Mouse (Mus musculus): ENCODE data around the gene Tmem108.

The Tmem108 gene

GRCm38 (mm10) chr9:103761647-103762084, at the start of gene Tmem108:
TSS of gene Tmem108 (minus strand) at chr9:103761837.
- peak; percentile 87 for DNase-seq

GRCm38 (mm10) chr9:103789029-103789428, 27.4 kb upstream of the Tmem108 start:
- DNase-seq, result no peak

- DNase-seq, result no peak
Observed at GRCm38 (mm10) chr9:103784156-103784555, 22.5 kb upstream of the Tmem108 start.

- no peak for DNase-seq
Observed at GRCm38 (mm10) chr9:103783276-103783675, 21.6 kb upstream of the Tmem108 start.

- no peak for DNase-seq
Observed at GRCm38 (mm10) chr9:103782306-103782705, 20.7 kb upstream of the Tmem108 start.

GRCm38 (mm10) chr9:103781407-103781806, 19.8 kb upstream of the Tmem108 start:
- DNase-seq, result no peak

GRCm38 (mm10) chr9:103780598-103780997, 19.0 kb upstream of the Tmem108 start:
- DNase-seq, result no peak

DNA sequence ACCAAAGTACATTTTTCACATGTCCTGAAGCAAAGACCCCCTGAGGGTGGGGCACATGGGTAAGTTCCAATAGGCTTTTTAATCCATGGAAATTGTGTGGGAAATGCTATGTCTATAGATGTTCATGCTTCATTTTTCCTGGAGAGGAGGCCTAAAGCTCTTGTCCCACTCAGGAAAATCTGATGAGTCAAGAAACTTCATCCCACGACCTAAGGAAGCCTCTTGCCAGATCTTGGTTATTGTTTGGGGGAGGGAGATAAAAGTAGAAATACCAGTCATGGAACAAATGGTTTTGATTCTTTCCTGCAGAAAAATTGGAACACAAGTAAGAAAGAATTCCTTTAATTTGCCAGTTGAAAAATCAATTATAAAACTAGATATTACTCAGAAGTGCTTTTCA, 16.5 kb upstream of the Tmem108 start:
- no peak for DNase-seq

GRCm38 (mm10) chr9:103761151-103761571, 476 bp downstream of the Tmem108 start:
- DNase-seq, result no peak

DNA sequence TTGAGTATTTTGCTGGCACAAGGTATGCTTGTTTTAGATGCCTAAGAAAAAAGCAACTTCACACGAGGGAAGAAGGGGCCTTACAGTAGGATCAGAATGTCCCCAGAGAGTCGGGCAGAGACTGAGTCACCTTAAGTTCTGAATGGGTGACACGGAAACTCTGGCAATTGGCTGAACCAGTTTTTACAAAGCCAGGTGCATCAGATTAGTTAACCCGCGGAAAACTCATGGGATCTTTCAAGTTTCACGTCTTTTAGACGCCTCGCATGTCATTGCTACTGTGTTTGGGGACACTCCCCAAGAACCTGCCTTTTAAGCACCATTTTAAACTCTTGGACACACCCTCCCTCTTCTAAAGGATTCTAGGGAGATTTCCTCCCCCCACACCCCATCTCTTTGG, 1.3 kb downstream of the Tmem108 start:
- no peak for DNase-seq

- DNase-seq, result no peak
Observed at GRCm38 (mm10) chr9:103759829-103760228, 1.8 kb downstream of the Tmem108 start.

DNA sequence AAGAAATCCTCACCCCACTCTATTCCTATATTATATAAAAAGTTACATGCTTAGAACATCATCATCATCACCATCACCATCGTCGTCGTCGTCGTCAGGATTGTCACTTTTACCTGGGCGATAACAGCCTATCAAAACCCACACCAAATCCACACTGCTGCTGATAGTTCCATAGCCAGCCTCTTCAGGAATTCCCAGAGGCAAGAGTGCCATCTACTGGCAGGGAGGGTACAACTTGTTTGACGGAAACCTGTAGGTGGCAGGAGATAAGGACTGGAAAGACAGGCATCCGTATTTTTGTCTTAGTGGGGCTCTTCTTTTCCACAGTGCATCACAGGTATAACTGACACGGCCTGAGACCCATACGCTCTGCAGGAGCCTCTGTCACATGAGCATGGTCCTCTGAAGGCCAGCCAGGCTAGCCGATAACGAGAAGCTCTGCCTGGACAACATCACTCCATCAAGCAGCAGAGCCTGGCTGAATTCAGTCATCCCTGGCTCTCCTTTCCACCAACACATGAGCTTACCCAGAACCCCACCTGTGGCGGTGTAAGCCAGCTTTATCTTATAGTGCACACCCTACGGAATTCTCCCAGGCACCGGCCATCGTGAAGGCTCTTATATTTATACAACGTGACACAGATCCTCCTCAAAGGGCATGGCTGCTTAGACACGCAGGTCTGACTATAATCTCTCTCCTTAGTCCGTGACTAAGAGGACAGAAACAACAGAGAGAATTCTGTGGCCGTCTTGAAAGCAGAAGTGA, 2.5 kb downstream of the Tmem108 start:
- peak; percentile 85 for DNase-seq

DNA sequence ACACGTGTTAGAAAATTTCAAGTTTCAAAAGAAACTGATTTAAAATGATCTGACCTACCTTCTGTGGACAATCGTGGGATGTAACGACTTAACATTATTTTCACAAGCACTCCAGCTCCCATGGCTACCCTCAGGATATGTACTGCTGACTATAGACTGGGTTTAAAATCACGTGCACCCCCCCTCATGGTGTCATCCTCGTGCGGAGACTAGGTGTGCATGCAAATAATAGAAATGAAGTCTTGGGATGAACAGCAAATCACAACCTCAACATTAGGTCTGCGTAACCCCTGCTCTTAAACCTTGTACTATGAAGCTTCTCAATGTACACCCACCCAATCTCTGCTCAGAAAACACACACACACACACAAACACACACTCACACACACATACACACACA, 3.4 kb downstream of the Tmem108 start:
- no peak for DNase-seq

- no peak for DNase-seq
Observed at GRCm38 (mm10) chr9:103752618-103753017, 9.0 kb downstream of the Tmem108 start.

DNA sequence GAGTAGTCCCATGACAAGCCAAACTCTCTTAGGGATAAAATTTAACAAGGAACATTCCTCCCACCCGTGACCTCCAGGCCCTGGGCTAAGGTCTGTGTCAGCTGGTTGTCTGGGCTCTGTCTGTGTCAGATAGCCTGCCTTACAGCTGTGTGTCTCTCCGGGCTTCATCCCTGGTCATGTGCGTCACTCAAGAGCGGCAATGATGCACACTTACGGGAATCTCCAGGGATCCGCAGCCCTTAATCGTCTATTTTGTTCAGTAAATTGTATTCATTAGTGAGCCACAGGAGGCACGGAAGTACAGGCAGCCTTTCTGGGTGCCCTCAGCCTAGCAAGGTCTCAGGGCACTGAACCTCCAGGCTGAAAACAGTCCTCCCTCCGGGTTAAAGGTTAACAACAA, 10.1 kb downstream of the Tmem108 start:
- no peak for DNase-seq

DNA sequence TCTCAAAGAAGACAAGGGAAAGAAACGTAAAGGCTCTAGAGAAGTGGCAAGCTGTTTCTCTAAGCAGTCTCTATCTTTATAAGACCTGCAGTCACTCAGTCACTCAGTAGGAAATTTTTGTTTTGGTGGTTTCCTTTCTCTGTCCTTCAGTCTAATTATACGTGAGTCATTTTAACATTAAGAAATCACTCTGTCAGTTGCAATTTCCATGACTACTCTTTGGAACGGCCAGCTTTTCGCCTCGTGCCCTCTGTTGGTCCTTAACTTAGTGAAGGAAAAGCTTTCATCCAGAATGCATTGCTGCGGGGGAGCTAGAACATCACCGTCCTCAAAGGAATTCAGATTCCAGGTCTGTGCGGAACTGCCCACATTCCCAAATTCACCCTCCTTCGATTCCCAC, 11.1 kb downstream of the Tmem108 start:
- no peak for DNase-seq

- DNase-seq, result no peak
Observed at GRCm38 (mm10) chr9:103746598-103746997, 15.0 kb downstream of the Tmem108 start.

DNA sequence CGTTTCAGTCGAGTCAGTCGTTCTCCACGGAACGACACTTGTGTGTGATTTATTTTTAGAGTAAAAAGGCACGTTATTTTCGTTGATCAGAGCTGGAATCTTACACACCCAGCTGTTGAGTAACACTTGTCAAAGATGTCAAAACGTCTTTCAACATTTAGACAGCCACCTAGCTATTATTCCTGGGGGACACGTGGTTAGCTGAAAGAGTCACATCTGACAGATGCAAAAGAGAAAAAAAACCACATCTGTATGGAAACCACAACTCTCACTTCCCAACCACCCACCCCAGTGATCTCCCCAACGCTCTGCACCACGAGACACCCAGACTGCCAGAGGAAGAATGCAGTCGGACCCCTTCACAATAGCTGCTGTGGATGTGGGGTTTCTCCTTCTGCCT, 21.5 kb downstream of the Tmem108 start:
- no peak for DNase-seq

- DNase-seq, result no peak
Observed at GRCm38 (mm10) chr9:103739062-103739461, 22.6 kb downstream of the Tmem108 start.

DNA sequence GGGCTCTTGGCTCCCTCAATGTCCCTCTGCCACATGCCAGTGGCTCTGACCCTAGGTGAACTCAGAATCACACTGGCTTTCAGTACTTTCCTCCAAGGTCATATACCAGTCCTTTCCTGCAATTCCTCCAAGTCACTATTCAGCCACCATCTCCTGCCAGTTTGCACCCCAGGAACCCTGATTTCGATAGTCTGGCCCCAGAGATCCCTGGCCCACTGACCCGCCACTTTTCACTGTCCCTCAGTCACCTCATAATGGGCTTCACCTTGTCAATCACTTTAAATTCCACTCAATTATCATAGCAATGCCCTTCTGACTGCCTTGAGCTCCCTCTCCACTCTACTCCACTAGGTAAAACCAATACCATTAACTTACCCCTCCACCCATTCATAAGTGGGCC, 31.9 kb downstream of the Tmem108 start:
- no peak for DNase-seq

DNA sequence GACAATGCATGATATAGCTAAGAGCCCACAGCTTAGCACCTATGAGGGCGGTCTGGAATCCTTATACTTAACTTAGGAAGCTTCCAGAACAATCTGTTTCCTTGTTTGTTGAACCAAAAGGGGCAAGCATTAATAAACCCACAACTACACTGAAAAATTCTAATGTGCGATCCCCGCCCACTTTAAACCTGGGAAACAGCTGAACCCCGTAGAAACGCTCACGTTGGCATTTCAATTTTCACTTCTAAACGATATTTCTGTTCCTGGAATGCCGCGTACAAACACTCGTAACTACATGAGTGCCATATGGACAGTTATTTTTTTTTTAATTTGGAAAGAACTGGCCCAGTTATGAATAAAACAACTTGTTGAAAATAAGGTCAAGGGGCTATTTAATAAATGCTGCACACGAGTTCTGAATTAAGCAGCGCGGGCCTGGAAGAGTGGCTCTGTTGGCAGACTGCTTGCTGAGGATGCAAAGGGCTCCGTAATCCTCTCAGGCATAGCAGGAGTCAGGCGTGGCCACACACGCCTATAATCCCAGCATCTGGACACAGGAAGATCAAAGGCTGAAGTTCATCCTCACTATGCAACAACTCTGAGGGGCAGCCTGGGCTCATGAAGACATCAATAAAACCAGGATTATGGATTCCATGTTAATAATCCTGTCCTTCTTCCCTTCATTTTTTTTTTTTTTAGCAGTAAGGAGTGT, 34.7 kb downstream of the Tmem108 start:
- no peak for DNase-seq

DNA sequence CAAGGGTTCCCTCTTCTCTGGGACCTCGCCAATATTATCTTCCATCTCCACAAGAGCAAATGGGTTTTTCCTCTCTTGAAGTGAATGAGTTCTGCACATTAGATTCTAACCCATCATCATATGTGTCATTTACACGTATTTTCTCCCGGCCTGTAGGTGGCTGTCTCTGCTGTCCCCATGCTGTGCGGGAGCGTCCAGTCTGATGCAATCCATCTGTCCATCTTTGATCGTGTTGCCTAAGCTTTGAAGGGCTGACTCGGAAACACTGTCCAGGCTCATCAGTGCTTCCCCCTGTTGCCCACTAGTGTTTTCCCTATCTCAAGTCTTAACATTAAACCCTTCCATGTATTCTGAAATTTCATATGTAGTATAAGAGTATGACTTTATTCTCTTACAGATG, 36.1 kb downstream of the Tmem108 start:
- DNase-seq, result no peak

DNA sequence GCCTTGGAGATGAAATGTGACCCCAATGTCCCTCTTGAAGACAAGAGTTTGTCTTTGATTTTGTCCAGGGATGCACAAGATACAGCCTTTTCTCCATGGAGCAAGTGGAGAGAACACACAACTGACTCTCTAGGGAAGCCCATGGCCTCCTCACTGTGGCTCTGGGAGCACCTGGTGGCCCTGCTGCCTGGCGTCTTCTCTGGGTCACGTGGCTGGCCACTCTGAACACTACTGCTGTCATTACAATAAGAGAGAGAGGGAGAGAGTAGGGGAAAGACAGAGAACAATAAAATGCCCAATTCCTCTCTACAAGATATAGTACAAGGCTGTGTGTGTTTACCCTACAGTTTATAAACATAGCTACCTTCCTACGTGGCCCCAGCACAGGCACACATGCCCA, 40.2 kb downstream of the Tmem108 start:
- no peak for DNase-seq

DNA sequence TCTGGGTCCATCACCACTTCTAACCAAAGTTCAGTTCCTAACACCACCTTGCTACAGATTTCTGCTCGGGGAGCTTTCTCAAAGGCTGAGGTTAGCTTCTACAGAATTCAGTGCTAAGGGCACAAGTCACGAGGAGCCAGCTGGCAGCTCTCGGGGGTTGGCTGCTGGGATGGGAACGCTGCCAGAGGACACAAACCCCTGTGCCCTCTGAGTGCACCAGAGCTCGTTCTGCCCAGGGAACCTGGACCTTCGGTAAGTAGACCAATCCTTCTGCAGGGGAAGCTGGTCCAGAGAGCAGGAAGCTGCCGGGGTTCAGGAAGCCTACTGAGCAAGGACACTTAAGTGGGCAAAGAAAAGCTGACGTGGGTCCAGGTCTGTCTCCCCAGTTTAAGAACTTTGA, 40.6 kb downstream of the Tmem108 start:
- DNase-seq, result no peak
